ENCODE assay signal across 25 mouse cellular contexts in genomic region chr5:64207800-64208199, GRCm38 (mm10). TPM values are rescaled to one million over a fixed set of nuclear protein-coding genes. Genes with fewer than 3 reads are reported as not detected.
DNase-seq lines count a peak whose midpoint lies in the region; ATAC-seq and TF ChIP-seq lines count a peak whose summit lies in the region.
"Had no signal": no experiment of that assay in that cellular context is flagged by ENCODE, and none has a peak within 500 bp of the region (broad histone marks: within the 10 kb centered on the region; RNA-seq: fewer than 3 reads in every experiment).

No protein-coding gene starts in this region.

- ATAC-seq in midbrain, postnatal 0 days (ENCODE audit: low FRiP score), result no peak
- no peak for ATAC-seq in midbrain, embryonic 13.5 days
- ATAC-seq in neural tube, embryonic 14.5 days (ENCODE audit: low read depth), result peak; percentile 73; the same call in 1 of the 2 replicates
- ATAC-seq: forebrain, embryonic 14.5 days; forebrain, postnatal 0 days; intestine, postnatal 0 days had no signal

- H3K27me3 ChIP-seq in midbrain, postnatal 0 days (ENCODE audit: insufficient read depth, low read length), result no peaks in the 10 kb centered on the region
- H3K27me3 ChIP-seq in midbrain, embryonic 13.5 days, result no peaks in the 10 kb centered on the region
- no peaks in the 10 kb centered on the region for H3K27me3 ChIP-seq in neural tube, embryonic 14.5 days (ENCODE audit: control insufficient read depth, insufficient read depth, low read length)
- H3K27me3 ChIP-seq: CH12.LX; embryonic facial prominence, embryonic 12.5 days; embryonic facial prominence, embryonic 15.5 days; hindbrain, embryonic 13.5 days had no signal

- peak; percentile 44 for DNase-seq in heart, adult 11 months
- DNase-seq in heart, postnatal 36 days, result no peak
- peak; percentile 15 for DNase-seq in midbrain, postnatal 0 days (ENCODE audit: low spot score)
- DNase-seq in layer of hippocampus, adult 9-11 months, result no peak
- DNase-seq: adrenal gland, adult 2 months; adrenal gland, postnatal 14 days; B cell, adult 2 months; cerebellum, adult 11 months; cerebellum, adult 2 months; cerebellum, adult 9-11 months; cerebellum, postnatal 25 days; forebrain, postnatal 0 days; gastrocnemius, postnatal 14 days; heart, adult 2 months had no signal

- no peaks in the 10 kb centered on the region for H3K9me3 ChIP-seq in midbrain, postnatal 0 days (ENCODE audit: low read length)
- H3K9me3 ChIP-seq in midbrain, embryonic 13.5 days, result no peaks in the 10 kb centered on the region
- no peaks in the 10 kb centered on the region for H3K9me3 ChIP-seq in neural tube, embryonic 14.5 days (ENCODE audit: control insufficient read depth, low read length)
- H3K9me3 ChIP-seq: embryonic facial prominence, embryonic 12.5 days; embryonic facial prominence, embryonic 15.5 days; G1E; hindbrain, embryonic 10.5 days; hindbrain, embryonic 13.5 days had no signal

- no peak overlapping the region for H3K27ac ChIP-seq in midbrain, postnatal 0 days (ENCODE audit: low read depth, low read length)
- H3K27ac ChIP-seq in midbrain, embryonic 13.5 days, result no peak overlapping the region
- H3K27ac ChIP-seq in neural tube, embryonic 14.5 days (ENCODE audit: low read depth, low read length), result no peak overlapping the region
- H3K27ac ChIP-seq: embryonic facial prominence, embryonic 12.5 days; embryonic facial prominence, embryonic 15.5 days; heart, adult 2 months; hindbrain, embryonic 10.5 days; hindbrain, embryonic 13.5 days had no signal

- H3K4me2 ChIP-seq in midbrain, postnatal 0 days (ENCODE audit: low read depth, low read length, poor library complexity, severe bottlenecking), result no peak overlapping the region
- H3K4me2 ChIP-seq in midbrain, embryonic 13.5 days (replicated peaks), result no peak overlapping the region
- H3K4me2 ChIP-seq in neural tube, embryonic 14.5 days (ENCODE audit: low read depth, low read length), result no peak overlapping the region
- H3K4me2 ChIP-seq: embryonic facial prominence, embryonic 12.5 days; embryonic facial prominence, embryonic 15.5 days; heart, embryonic 11.5 days; hindbrain, embryonic 13.5 days had no signal

- TF ChIP-seq CTCF in midbrain, postnatal 0 days (IDR thresholded peaks at IDR 0.05), result no peak

- no peaks in the 10 kb centered on the region for H3K4me1 ChIP-seq in midbrain, postnatal 0 days (ENCODE audit: insufficient read depth, low read length)
- no peaks in the 10 kb centered on the region for H3K4me1 ChIP-seq in midbrain, embryonic 13.5 days (replicated peaks)
- no peaks in the 10 kb centered on the region for H3K4me1 ChIP-seq in neural tube, embryonic 14.5 days (ENCODE audit: control insufficient read depth, insufficient read depth, low read length)
- H3K4me1 ChIP-seq: embryonic facial prominence, embryonic 15.5 days had no signal

- H3K9ac ChIP-seq in midbrain, postnatal 0 days (replicated peaks; ENCODE audit: low read length, poor library complexity, severe bottlenecking), result no peak overlapping the region
- no peak overlapping the region for H3K9ac ChIP-seq in midbrain, embryonic 13.5 days (replicated peaks)
- no peak overlapping the region for H3K9ac ChIP-seq in neural tube, embryonic 14.5 days (replicated peaks; ENCODE audit: low read depth, low read length)
- H3K9ac ChIP-seq: embryonic facial prominence, embryonic 12.5 days; embryonic facial prominence, embryonic 15.5 days; forebrain, postnatal 0 days; hindbrain, embryonic 13.5 days had no signal

- no peak overlapping the region for H3K4me3 ChIP-seq in midbrain, postnatal 0 days (ENCODE audit: low read depth, low read length)
- no peak overlapping the region for H3K4me3 ChIP-seq in midbrain, embryonic 13.5 days (replicated peaks)
- H3K4me3 ChIP-seq in neural tube, embryonic 14.5 days (ENCODE audit: low read depth, low read length), result no peak overlapping the region
- H3K4me3 ChIP-seq: embryonic facial prominence, embryonic 12.5 days; embryonic facial prominence, embryonic 15.5 days; heart, adult 2 months; hindbrain, embryonic 10.5 days; hindbrain, embryonic 13.5 days had no signal

- WGBS in midbrain, postnatal 0 days, result 90% methylated on average over 6 of the region's 6 CpGs
- 92% methylated on average over 6 of the region's 6 CpGs for WGBS in midbrain, embryonic 13.5 days
- WGBS in neural tube, embryonic 14.5 days, result 61% methylated on average over 6 of the region's 6 CpGs

- H3K36me3 ChIP-seq in midbrain, postnatal 0 days (ENCODE audit: insufficient read depth, low read length), result no peaks in the 10 kb centered on the region
- H3K36me3 ChIP-seq in midbrain, embryonic 13.5 days, result no peaks in the 10 kb centered on the region
- no peaks in the 10 kb centered on the region for H3K36me3 ChIP-seq in neural tube, embryonic 14.5 days (ENCODE audit: control insufficient read depth, insufficient read depth, low read length)
- H3K36me3 ChIP-seq: embryonic facial prominence, embryonic 12.5 days; embryonic facial prominence, embryonic 15.5 days; G1E; hindbrain, embryonic 10.5 days; hindbrain, embryonic 13.5 days had no signal

- intact Hi-C loops in heart, postnatal 36 days (cut with DNase I), result no loop called here

RNA-seq across cellular contexts. Expression of gene Tbc1d1, which starts 51.7 kb away (rescaled TPM):
- total RNA-seq in heart, postnatal 36 days (2021), result 10 to 100 TPM; 15.3 to 18.5 TPM
- 11.3 and 11.8 TPM in 2 replicates for total RNA-seq in midbrain, postnatal 0 days (2014; rRNA removed)
- 5.1 and 5.6 TPM in 2 replicates for polyA plus RNA-seq in midbrain, postnatal 0 days (2015; fragmentation: Nextera tagmentation; extraction: Ambion mirVana)
- polyA plus RNA-seq in midbrain, embryonic 13.5 days (2015; fragmentation: Nextera tagmentation; extraction: Ambion mirVana), result 10.6 and 11.7 TPM in 2 replicates
- 16.0 and 21.1 TPM in 2 replicates for polyA plus RNA-seq in neural tube, embryonic 14.5 days (2014; fragmentation: Nextera tagmentation; extraction: Ambion mirVana)

Comparison
In these comparisons a context has a peak if more than half of its experiments do, and no peak if none do; other contexts are left out.
1. DNase-seq: peak in heart, adult 11 months (single experiment) and midbrain, postnatal 0 days (single experiment); none in heart, postnatal 36 days (0 of 2) and layer of hippocampus, adult 9-11 months (single experiment).